Mouse (Mus musculus): ENCODE measurements around the gene Wfdc13.
A peak's percentile ranks its signal among the peaks of the same experiment; 100 is the strongest.

DNA sequence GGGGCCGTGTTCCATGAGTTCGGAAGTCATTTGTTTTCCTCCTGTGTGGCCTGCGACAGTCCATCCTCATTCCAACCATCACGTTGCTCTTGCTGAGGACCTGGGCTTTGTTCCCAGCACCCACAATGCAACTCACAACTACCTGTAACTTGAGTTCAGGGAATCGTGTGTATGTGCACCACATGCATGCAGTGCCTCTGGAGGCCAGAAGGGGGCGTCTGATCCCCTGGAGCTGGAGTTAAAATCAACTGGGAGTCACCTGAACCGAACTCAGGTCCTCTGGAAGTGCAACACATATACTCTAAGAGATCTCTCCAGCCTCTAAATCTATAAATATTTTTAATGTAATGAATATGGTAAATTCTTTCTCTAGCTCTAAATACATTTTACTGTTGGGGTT, 8.8 kb upstream of the Wfdc13 start:
- TF ChIP-seq CTCF (IDR thresholded peaks at IDR 0.05; ENCODE audit: low read depth, low read length), result peak; percentile 38; the same call in 1 of the 2 replicates
- TF ChIP-seq POLR2A (IDR thresholded peaks at IDR 0.05; ENCODE audit: extremely low read depth, insufficient read depth, low read length), result no peak
